23 mouse cellular contexts compared by ENCODE assay signal in genomic region chr11:54204781-54205180, GRCm38 (mm10). TPM values are rescaled to one million over a fixed set of nuclear protein-coding genes. Genes with fewer than 3 reads are reported as not detected.
"Had no signal": no experiment of that assay in that cellular context is flagged by ENCODE, and none has a peak within 500 bp of the region (broad histone marks: within the 10 kb centered on the region; RNA-seq: fewer than 3 reads in every experiment).

No protein-coding gene starts in this region.

- H3K4me3 ChIP-seq: neural tube, embryonic 13.5 days; neural tube, embryonic 15.5 days; stomach, embryonic 15.5 days had no signal

- H3K4me2 ChIP-seq: neural tube, embryonic 13.5 days; neural tube, embryonic 15.5 days; stomach, embryonic 15.5 days had no signal

- H3K9me3 ChIP-seq: neural tube, embryonic 13.5 days; neural tube, embryonic 15.5 days; stomach, embryonic 15.5 days had no signal

- H3K27me3 ChIP-seq: neural tube, embryonic 13.5 days; neural tube, embryonic 15.5 days; stomach, embryonic 15.5 days had no signal

- H3K27ac ChIP-seq: neural tube, embryonic 13.5 days; neural tube, embryonic 15.5 days; stomach, embryonic 15.5 days; stomach, postnatal 0 days had no signal

- H3K36me3 ChIP-seq: neural tube, embryonic 13.5 days; neural tube, embryonic 15.5 days; stomach, embryonic 15.5 days had no signal

- H3K9ac ChIP-seq: neural tube, embryonic 13.5 days; neural tube, embryonic 15.5 days; stomach, embryonic 15.5 days had no signal

- H3K4me1 ChIP-seq: neural tube, embryonic 13.5 days; neural tube, embryonic 15.5 days; stomach, embryonic 15.5 days had no signal

- DNase-seq: retina, postnatal 1 day; right cerebral cortex, adult 18-20 months; right cerebral cortex, postnatal 14 days; right cerebral cortex, postnatal 25 days; right cerebral cortex, postnatal 4 days; spleen, adult 18-20 months; thymus, adult 18-20 months; thymus, adult 2 months; thymus, postnatal 14 days; thymus, postnatal 25 days; thymus, postnatal 36 days; thymus, postnatal 4 days had no signal

RNA-seq across cellular contexts. Expression of gene Csf2, which starts 44.7 kb away (rescaled TPM):
- total RNA-seq: neutrophil, adult 5-6 weeks had no signal
- polyA plus RNA-seq: neural tube, embryonic 13.5 days; neural tube, embryonic 14.5 days; neural tube, embryonic 15.5 days; spleen, adult 2 months; stomach, embryonic 14.5 days; stomach, embryonic 16.5 days; stomach, postnatal 0 days; testis, adult 2 months; urinary bladder, adult 2 months had no signal
